Mouse (Mus musculus): Measurements from ENCODE around the gene Olfr584.

The Olfr584 gene

DNA sequence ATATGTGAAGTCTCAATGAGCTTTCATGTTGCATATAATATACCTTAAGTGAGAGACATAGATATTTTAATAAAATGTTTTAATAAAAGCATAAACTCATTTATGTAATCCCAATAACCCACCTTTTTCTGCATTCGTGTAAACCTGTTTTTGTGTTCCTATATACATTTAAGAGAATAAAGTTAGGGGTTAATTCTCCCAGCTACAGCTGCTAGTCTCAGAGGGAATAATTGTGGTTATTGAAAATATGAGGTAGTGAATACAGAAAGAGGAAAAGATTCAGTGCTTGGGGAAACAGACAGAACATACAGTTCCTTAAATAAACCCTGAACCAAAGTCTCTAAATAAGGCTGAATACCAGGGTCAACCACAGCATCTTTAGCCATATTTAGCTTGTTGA lies at the start of gene Olfr584:
Gene Olfr584 (plus strand): TSS at position 301 of the 400 bp plus-strand sequence.
- DNase-seq (ENCODE audit: low spot score), result no peak

DNA sequence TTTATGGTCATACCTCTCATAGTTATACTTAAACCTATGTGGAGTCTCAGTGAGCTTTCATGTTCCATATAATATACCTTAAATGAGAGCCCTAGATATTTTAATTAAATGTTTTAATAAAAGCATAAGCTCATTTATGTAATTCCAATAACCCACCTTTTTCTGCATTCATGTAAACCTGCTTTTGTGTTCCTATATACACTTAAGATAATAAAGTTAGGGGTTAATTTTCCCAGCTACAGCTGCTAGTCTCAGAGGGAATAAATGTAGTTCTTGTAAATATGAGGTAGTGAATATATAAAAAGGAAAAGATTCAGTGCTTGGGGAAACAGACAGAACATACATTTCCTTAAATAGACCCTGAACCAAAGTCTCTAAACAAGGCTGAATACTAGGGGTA lies 44.0 kb upstream of the Olfr584 start, which contains the start of gene Olfr582:
Gene Olfr582 (plus strand): TSS at position 301 of the 400 bp plus-strand sequence.
- DNase-seq (ENCODE audit: low spot score), result no peak

DNA sequence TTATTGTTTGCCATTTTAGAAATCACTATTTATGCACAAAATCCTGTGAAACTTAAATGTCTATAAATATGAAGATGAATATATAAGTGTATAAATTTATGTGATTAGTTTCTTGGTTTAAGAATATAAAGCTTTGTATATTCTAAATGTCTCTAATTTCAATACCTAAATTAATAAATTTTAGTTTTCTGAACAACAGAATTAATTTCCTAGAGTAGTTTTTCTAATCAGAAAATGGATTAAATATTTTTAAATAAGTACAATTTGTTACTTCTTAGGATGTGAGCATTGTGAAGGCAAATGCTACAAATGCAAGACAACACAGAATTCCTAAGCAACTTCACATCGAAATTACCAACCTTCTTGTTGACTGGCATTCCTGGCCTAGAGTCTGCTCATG lies 30.7 kb upstream of the Olfr584 start, which contains the start of gene Olfr583:
Gene Olfr583 (plus strand): TSS at position 301 of the 400 bp plus-strand sequence.
- DNase-seq (ENCODE audit: low spot score), result no peak

DNA sequence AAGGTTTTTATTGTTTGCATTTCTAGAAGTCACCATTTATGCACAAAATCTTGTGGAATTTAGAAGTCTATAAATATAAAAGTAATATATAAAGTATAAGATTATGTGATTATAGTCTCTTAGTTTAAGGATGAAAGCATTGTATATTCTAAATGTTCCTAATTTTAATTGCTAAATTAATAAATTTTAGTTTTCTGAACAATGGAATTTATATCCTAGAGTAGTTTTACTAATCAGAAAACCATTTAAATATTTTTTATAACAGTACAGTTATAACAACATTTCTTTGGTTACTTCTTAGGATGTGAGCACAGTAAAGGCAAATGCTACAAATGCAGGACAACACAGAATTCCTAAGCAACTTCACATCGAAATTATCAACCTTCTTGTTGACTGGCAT lies 15.7 kb downstream of the Olfr584 start, which contains the start of gene Olfr585:
Gene Olfr585 (plus strand): TSS at position 301 of the 400 bp plus-strand sequence.
- no peak for DNase-seq (ENCODE audit: low spot score)

DNA sequence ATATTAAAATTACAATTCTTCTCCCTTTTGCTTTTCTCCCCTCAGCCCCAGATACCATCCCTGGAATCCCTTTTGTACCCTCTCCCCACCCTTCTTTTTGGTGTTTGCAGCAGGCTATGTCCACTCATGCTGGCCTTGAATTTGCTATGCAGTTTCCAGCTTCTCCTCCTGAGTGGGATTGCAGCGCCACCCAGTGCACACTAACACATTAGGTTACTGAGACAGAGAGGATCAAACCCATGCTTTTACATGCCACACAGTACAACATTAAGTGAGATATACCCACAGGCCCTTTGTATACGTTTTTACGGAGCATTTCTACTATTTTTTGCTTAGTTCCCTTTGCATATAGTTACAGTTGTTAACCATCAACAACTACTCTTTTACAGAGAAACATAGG lies 37.7 kb downstream of the Olfr584 start:
- no peak for DNase-seq (ENCODE audit: low spot score)

DNA sequence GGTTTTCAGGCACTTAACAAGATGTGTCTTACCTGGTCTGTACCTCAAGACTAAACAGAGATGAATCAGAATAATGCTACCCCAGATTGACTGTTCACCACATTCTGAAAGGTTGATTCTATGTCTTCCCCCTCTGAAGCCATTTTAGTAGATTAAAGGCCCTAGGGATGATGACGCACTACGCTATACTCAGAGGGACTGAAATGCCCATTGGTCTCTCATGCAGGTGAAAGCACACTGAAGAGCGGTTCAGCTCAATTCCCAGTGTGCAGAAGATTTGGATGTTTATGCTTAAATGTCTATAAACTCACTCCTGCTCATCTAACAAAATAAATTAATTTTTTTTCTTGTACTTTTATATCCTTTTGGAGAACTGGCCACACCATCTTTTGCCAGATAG lies 43.9 kb downstream of the Olfr584 start, which contains the start of gene Olfr586:
Gene Olfr586 (minus strand): TSS at position 101 of the 400 bp plus-strand sequence.
- no peak for DNase-seq (ENCODE audit: low spot score)
